Mouse (Mus musculus) stomach, embryonic 14.5 days (tissue): ENCODE results near the gene Ranbp3l. TPM values are rescaled to one million over a fixed set of nuclear protein-coding genes. Genes with fewer than 3 reads are reported as not detected.

Experiments
- ATAC-seq: fragments of 200-750 bp; cut with Nextera tagmentation; 2 replicates; pipeline ENCODE4 v1.8.0; 2017; ENCODE audit warnings: low read depth, moderate TSS enrichment; ENCODE audit not compliant: insufficient number of reproducible peaks, insufficient read depth, low FRiP score
- H3K27ac ChIP-seq: fragments of 300-500 bp; sonication (generic); 2 replicates; pipeline ENCODE4 v1.5.1; 2014; ENCODE audit warnings: mild to moderate bottlenecking, low read length, moderate library complexity, mixed read lengths
- H3K27me3 ChIP-seq: fragments of 300-500 bp; sonication (generic); 2 replicates; pipeline ENCODE4 v1.6.1; 2014; ENCODE audit warnings: low read length, control low read depth, mixed read lengths; ENCODE audit not compliant: control insufficient read depth, insufficient read depth
- H3K36me3 ChIP-seq: fragments of 300-500 bp; sonication (generic); 2 replicates; pipeline ENCODE4 v1.6.1; 2014; ENCODE audit warnings: mild to moderate bottlenecking, control low read depth, low read length, moderate library complexity, mixed read lengths; ENCODE audit not compliant: control insufficient read depth, insufficient read depth
- H3K4me1 ChIP-seq: fragments of 300-500 bp; sonication (generic); 2 replicates; pipeline ENCODE4 v1.6.1; 2014; ENCODE audit warnings: low read length, control low read depth, mixed read lengths; ENCODE audit not compliant: control insufficient read depth, insufficient read depth
- H3K4me2 ChIP-seq: fragments of 300-500 bp; sonication (generic); replicated peaks from 2 replicates; pipeline ENCODE4 v1.6.1; 2014; ENCODE audit warnings: low read depth, low read length, control low read depth
- H3K4me3 ChIP-seq: fragments of 300-500 bp; sonication (generic); 2 replicates; pipeline ENCODE4 v1.5.1; 2014; ENCODE audit warnings: low read depth, low read length, control low read depth
- H3K9ac ChIP-seq: fragments of 300-500 bp; sonication (generic); replicated peaks from 2 replicates; pipeline ENCODE4 v1.6.1; 2014; ENCODE audit warnings: low read depth, mild to moderate bottlenecking, control low read depth, low read length, moderate library complexity, mixed read lengths
- H3K9me3 ChIP-seq: fragments of 300-500 bp; sonication (generic); 2 replicates; pipeline ENCODE4 v1.6.1; 2016; ENCODE audit warnings: low read depth, low read length, control low read depth; ENCODE audit not compliant: control insufficient read depth
- WGBS: fragments of 180-500 bp; shearing (Covaris S2); extraction: QIAGEN DNeasy Blood & Tissue Kit; methylation state at CpG from one replicate; pipeline ENCODE4 v1.1.7; 2014; 5-methylcytosine and 5-hydroxymethylcytosine counted together
- polyA plus RNA-seq: library from polyadenylated mRNA; unstranded; fragments of >200 nt; fragmentation: Nextera tagmentation; extraction: Ambion mirVana; gene quantifications from 2 replicates; pipeline ENCODE4 v1.2.1, GENCODE M21; 2014

Ranbp3l gene
- polyA plus RNA-seq, 1 experiment from 2014 or later, result 0.27 TPM

DNA sequence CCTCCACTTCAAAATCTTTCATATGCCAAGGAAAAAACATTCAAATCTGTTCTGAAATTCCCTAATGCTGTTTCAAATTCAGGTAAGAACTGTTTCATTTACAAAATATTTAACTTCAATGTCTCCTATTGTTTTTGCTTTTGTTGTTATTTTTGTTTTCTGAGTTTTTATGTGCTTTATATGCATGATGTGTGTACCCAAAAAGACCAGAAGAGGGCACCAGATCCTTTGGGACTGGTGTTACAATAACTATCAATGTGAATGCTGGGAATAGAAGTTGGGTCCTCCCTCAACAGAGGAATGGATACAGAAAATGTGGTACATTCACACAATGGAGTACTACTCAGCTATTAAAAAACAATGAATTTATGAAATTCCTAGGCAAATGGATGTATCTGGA is 88.0 kb downstream of the Ranbp3l start:
- Histone ChIP-seq H3K9me3 (no peaks in the 10 kb centered on the region), H3K36me3 (no peaks in the 10 kb centered on the region), H3K9ac (no peak overlapping the region), H3K4me2 (no peak overlapping the region), H3K4me3 (no peak overlapping the region), H3K4me1 (no peaks in the 10 kb centered on the region), H3K27me3 (no peaks in the 10 kb centered on the region), H3K27ac (no peak overlapping the region)
- no peak for ATAC-seq

DNA sequence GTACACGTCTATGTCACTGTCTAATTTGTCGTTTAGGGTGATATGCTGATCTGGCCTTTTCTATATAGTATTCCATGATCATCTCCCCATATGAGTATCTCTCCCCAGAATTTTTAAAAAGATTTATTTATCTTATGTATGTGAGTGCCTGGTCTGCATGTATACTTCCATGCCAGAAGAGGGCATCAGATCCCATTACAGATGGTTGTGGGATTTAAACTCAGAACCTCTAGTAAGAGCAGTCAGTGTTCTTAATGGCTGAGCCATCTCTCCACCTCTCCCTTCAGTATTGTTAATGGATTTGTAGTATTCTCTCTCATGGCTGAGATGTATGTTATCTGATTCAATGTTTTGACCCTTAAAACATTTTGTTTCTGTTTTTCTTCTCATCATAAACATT is 92.1 kb downstream of the Ranbp3l start:
- no peaks in the 10 kb centered on the region for H3K27me3 ChIP-seq

DNA sequence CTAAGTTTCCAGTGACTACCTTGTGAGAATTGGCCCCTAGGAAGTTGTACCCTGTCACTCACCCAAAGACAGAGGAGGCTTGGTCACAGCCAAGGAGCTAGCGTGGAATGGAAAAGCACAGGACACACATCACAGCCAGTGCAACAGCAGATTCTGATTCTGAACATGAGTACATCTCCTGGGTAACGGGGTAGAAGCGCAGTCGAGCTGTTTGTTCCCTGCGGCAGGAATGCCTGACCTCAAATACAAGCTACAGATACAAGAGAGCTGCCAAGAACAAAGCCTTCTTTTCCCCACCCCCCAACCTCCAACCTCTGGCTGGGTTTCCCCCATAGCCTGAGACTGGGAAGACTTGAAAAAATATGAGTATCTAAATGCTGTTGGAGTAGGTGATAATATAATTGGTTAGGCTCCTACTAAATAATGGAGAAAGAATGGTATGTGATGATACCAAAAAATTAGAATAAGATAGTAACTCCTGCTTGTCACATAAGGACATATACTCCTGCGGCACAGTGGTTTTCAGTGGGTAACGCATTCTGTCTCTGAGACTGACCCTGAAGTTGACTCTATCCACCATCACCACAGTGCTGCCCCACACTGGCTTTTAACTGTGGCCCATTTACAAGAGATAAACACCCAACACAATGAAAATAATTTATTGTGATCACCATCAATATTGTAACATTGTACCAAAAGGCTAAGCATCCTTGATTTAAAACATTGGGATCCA is 93.6 kb downstream of the Ranbp3l start:
- no peak for ATAC-seq
- WGBS, result 67% methylated on average over 7 of the region's 7 CpGs

More for the DNA sequence above, 92.1 kb downstream of the Ranbp3l start:
- H3K4me2 ChIP-seq, result no peak overlapping the region
- H3K4me1 ChIP-seq, result no peaks in the 10 kb centered on the region
- 83% methylated on average over 2 of the region's 2 CpGs for WGBS
- H3K4me3 ChIP-seq, result no peak overlapping the region
- H3K27ac ChIP-seq, result no peak overlapping the region
- no peak for ATAC-seq
- no peaks in the 10 kb centered on the region for H3K36me3 ChIP-seq
- H3K9me3 ChIP-seq, result no peaks in the 10 kb centered on the region
- no peak overlapping the region for H3K9ac ChIP-seq

DNA sequence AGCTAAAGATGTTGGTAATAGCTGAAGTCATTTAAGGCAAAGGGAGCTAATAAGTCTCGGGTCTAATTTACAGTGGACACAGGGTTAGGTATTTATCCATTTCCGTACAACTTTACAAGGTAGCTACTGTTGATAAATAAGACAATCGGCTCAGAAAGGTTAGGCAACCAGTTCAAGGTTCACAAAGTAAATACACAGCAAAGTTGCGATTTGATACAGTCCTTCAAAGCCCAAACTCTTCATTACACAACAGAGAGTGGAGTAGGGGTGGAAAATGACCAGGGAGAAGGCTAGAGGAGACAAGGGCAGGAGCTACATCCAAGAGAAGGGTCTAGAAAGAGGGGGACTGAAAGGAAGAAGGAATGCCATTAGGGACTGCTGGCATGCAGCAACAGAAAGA is 101.1 kb downstream of the Ranbp3l start:
- ATAC-seq, result no peak
- H3K27ac ChIP-seq, result no peak overlapping the region
- H3K27me3 ChIP-seq, result no peaks in the 10 kb centered on the region
- WGBS, result 72% methylated on average over 4 of the region's 4 CpGs
- H3K36me3 ChIP-seq, result no peaks in the 10 kb centered on the region
- H3K9ac ChIP-seq, result no peak overlapping the region
- H3K4me1 ChIP-seq, result peaks cover 14% of the 10 kb centered on the region; the same call in 1 of the 2 replicates
- H3K9me3 ChIP-seq, result no peaks in the 10 kb centered on the region
- H3K4me2 ChIP-seq, result no peak overlapping the region
- no peak overlapping the region for H3K4me3 ChIP-seq

More for the DNA sequence above, 93.6 kb downstream of the Ranbp3l start:
- H3K9ac ChIP-seq, result no peak overlapping the region
- H3K36me3 ChIP-seq, result no peaks in the 10 kb centered on the region
- H3K27me3 ChIP-seq, result no peaks in the 10 kb centered on the region
- H3K9me3 ChIP-seq, result no peaks in the 10 kb centered on the region
- H3K4me3 ChIP-seq, result no peak overlapping the region
- no peak overlapping the region for H3K4me2 ChIP-seq
- no peak overlapping the region for H3K27ac ChIP-seq
- H3K4me1 ChIP-seq, result no peaks in the 10 kb centered on the region

DNA sequence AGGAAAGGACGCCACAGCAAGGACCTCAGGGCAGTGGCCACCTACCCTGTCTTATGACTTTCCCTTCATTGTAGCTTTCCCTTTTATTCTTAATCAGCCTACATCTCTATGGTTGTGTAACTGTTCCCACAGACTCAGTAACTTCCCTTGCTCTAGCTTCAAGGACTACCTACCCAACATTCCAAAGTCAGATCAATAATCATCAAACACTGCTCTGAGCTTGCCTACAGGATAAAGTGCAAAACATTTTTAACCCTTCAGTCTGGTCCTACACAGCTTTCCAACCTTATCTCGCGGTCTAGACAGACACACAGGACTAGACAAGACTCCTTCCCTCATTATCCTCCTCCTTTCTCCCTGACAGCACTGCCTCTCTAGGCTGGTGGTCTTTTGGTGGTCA is 102.6 kb downstream of the Ranbp3l start:
- H3K4me3 ChIP-seq, result peak overlapping the region; percentile 92
- ATAC-seq, result no peak
- peak overlapping the region; percentile 41 for H3K9ac ChIP-seq
- H3K4me2 ChIP-seq, result peak overlapping the region; percentile 78
- H3K27ac ChIP-seq, result peak overlapping the region; percentile 89
- WGBS, result 2% methylated on average over 3 of the region's 3 CpGs
- H3K4me1 ChIP-seq, result peaks cover 26% of the 10 kb centered on the region
- no peaks in the 10 kb centered on the region for H3K9me3 ChIP-seq
- H3K27me3 ChIP-seq, result no peaks in the 10 kb centered on the region
- H3K36me3 ChIP-seq, result no peaks in the 10 kb centered on the region

DNA sequence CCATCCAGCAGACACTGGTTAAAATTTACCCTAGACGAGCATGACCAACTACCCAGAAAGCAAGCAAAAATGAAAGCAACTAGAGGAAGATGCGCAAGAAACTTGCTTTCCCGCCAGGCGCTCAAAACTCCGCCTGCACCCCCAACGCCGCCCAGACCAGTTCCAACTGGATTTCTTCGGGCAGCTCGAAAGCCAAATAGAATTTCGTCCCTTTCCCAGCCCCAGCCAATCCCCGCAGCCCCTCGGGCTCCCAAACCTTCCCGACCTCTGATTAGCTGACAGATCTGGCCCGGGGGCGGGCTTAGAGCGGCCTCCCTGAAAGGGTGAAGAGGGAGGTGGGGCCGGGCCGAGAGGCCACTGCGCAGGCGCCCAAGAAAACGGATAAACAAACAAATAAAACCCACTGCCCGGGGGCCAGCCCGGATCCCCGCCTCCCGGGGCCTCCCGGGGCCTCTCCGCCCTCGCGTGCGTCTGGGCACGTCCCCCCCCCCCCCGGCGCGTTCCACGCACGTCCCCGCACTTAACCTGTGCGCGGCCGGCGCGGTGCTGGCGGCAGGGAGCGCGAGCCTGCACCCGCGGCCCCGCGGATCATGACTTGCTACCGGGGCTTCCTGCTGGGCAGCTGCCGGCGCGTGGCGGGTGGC is 103.3 kb downstream of the Ranbp3l start, which contains the start of gene Nadk2:
TSS of gene Nadk2 (plus strand) at position 349 of the 644 bp plus-strand sequence.
- H3K9ac ChIP-seq, result peak within 1 kb of the TSS; percentile 92
- H3K27ac ChIP-seq, result peak within 1 kb of the TSS; percentile 92
- H3K9me3 ChIP-seq, result no peaks in the 10 kb centered on the region
- peak; percentile 99 for ATAC-seq
- peak within 1 kb of the TSS; percentile 92 for H3K4me3 ChIP-seq
- H3K27me3 ChIP-seq, result no peaks in the 10 kb centered on the region
- H3K4me2 ChIP-seq, result peak within 1 kb of the TSS; percentile 78
- WGBS, result under 1% methylated on average over 39 of the region's 54 CpGs
- H3K36me3 ChIP-seq, result no peaks in the 10 kb centered on the region
- peaks cover 30% of the 10 kb centered on the region for H3K4me1 ChIP-seq

DNA sequence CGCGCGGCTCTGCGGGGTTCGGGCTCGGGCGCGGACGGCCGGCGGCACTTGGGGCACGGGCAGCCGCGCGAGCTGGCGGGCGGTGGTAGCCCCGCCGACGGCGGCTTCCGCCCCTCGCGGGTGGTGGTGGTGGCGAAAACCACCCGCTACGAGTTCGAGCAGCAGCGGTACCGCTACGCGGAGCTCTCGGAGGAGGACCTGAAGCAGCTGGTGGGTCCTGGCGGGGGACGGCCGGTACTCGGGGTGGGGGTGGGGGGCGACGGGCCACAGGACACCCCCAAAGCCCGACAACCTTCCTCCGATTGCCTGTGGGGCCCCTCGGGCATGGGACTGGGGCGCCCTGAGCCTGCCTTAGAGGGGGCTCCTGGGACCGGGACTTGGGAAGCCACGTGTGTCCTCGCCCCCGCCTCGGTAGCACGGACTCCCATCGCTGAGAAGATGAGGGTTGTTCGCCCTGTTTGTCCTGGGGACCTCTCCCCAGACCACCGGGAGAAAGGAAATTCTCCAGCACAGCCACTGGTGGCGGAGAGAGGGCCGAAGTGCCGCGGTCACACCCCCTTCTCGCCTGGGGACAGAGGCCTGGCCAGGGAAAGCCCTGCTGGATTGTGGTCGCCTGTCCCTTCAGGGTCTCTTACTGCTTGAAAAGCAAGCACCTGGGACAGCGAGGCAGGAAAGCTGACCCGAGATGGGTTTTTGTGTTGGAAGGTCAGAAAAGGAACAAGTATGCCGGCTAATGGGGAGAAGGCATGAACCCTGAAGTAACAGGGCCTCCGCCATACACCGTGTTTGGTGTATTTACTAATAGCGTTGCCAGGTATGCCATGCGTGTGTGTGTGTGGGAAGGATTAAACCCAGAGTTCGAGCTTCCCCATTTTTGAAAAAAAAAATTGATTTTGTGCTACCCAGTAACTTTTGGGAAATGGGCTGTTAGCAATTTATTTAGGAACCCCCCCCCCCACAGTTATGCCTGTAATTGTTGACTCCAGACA is 104.1 kb downstream of the Ranbp3l start:
- H3K4me2 ChIP-seq, result peak overlapping the region; percentile 54
- ATAC-seq, result peak; percentile 3
- H3K4me1 ChIP-seq, result peaks cover 34% of the 10 kb centered on the region
- no peaks in the 10 kb centered on the region for H3K27me3 ChIP-seq
- H3K27ac ChIP-seq, result peak overlapping the region; percentile 92
- 2% methylated on average over 53 of the region's 66 CpGs for WGBS
- peak overlapping the region; percentile 92 for H3K4me3 ChIP-seq
- H3K9me3 ChIP-seq, result no peaks in the 10 kb centered on the region
- H3K9ac ChIP-seq, result peak overlapping the region; percentile 92
- no peaks in the 10 kb centered on the region for H3K36me3 ChIP-seq

DNA sequence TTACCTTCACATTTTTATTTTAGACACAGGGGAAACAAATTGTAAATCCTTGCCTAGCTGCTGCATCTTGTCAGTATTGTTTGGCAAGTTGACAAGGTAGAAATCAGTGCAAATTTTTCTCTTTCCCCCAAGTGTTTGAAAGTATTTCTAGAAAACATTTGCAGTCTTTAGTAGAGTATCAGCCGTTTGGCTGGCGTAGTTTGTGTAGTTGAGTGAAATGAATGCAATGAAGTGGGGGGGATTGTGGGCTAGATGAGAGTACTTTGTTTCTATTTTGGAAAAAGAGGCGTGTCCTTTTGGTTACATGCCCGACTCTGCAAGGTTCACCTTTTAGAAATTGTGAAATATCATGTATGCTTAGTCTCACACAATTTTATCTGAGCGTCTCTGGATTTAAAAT is 104.9 kb downstream of the Ranbp3l start:
- Histone ChIP-seq H3K4me2 (peak overlapping the region; percentile 54), H3K4me3 (peak overlapping the region; percentile 92), H3K4me1 (peaks cover 34% of the 10 kb centered on the region), H3K36me3 (no peaks in the 10 kb centered on the region), H3K27me3 (no peaks in the 10 kb centered on the region), H3K27ac (no peak overlapping the region), H3K9ac (peak overlapping the region; percentile 92), H3K9me3 (no peaks in the 10 kb centered on the region)
- WGBS, result 9% methylated on average over 5 of the region's 5 CpGs
- ATAC-seq, result no peak
